Mouse (Mus musculus) c-Kit-negative CD71-positive TER-119-positive erythroid progenitor cells, embryonic 14.5 days (primary cell): ENCODE data around the gene Rnf216.
A peak's percentile ranks its signal among the peaks of the same experiment; 100 is the strongest.
"Not testable (repeated sequence)": the region's sequence is repeated elsewhere in the genome, so short reads cannot be mapped to it uniquely, and the experiment has no call there.

ENCODE experiments used
- DNase-seq: peaks from one replicate; pipeline ENCODE4 v3.0.0-alpha.2; 2013; ENCODE audit warnings: low read depth, low spot score

Gene Rnf216

DNA sequence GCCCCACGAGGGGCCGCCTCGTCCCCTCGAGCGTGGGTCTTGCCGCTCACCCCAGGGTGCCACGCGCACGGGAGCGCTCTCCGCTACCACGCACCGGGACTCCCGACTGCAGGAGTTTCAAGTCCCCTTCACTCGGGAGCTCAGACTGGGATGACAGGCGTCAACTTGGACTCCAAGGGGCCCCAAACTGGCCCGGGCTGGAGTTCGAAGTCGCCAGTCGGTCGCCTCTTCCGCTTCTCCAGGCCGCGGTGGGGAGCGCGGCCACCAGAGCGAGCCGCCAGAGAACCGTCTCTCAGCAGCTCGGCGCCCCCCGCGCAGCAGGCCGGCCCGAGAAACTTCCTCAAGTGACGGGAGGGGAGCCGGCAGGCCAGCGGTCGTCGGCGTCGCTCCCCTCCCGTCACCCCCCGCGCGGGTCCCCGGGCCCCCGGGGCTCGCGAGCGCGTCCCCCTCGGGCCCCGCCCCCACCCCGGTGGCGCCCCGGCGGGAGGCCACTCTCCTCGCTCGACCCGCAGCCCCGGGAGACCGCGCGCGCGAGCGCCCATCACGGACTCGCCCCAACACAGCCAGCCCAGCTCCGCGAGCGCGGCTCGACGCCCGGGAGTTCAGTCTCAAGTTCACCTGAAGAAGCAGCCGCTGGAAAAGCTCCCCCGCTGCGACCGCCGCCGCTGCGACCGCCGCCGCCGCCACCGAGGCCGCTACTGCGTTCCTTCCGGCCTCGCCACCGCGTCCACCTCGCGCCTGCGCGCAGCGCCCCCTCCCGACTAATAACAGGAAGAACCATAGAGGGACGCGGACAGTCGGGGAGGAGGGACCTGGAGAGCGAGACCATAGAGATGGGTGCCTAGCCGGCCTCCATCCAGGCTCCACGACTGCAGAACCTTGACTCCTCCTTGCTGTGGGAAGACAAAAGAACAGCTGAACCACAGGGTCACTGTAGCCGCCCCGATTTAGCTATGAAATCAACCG lies at the start of gene Rnf216:
Gene Rnf216, minus strand, starts transcription at position 714 of the 966 bp plus-strand sequence.
- DNase-seq = peak; percentile 88

DNA sequence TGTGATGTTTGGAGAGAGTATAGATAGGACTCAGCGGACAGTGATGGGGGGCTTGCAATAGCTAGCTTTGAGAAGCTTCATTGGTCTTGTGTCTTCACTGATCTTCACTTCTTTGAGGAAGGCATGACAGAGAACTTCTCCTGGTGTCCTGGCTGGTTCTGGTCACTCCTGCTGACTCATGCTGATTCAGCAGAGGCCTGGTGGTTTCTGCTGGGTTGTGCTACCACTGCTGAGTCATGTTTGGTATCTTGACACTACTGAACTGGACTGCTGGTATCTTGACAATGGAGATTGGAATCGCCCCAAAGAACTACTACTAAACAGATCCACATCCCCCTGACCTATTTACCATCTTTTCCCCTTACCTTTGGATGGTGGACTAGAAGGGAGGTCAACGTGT lies 42.7 kb upstream of the Rnf216 start:
- DNase-seq = no peak

- no peak for DNase-seq
These were observed 41.0 kb upstream of the Rnf216 start for GRCm38 (mm10) chr5:143153756-143154155.

GRCm38 (mm10) chr5:143150044-143150443 lies 37.2 kb upstream of the Rnf216 start:
- DNase-seq = no peak

GRCm38 (mm10) chr5:143149536-143149935 lies 36.7 kb upstream of the Rnf216 start:
- no peak for DNase-seq

- no peak for DNase-seq
These were observed 35.9 kb upstream of the Rnf216 start for GRCm38 (mm10) chr5:143148661-143149060.

GRCm38 (mm10) chr5:143147481-143147880 lies 34.7 kb upstream of the Rnf216 start, which contains the start of gene Olfr718-ps1:
Olfr718-ps1 (minus strand) TSS chr5:143147581.
- no peak for DNase-seq

GRCm38 (mm10) chr5:143137580-143137979 lies 24.8 kb upstream of the Rnf216 start:
- no peak for DNase-seq

GRCm38 (mm10) chr5:143135042-143135441 lies 22.2 kb upstream of the Rnf216 start:
- peak; percentile 56 for DNase-seq

- DNase-seq = not testable (repeated sequence)
These were observed 21.6 kb upstream of the Rnf216 start for GRCm38 (mm10) chr5:143134216-143135010.

- DNase-seq = no peak
These were observed 20.2 kb upstream of the Rnf216 start for GRCm38 (mm10) chr5:143132935-143133514.

DNA sequence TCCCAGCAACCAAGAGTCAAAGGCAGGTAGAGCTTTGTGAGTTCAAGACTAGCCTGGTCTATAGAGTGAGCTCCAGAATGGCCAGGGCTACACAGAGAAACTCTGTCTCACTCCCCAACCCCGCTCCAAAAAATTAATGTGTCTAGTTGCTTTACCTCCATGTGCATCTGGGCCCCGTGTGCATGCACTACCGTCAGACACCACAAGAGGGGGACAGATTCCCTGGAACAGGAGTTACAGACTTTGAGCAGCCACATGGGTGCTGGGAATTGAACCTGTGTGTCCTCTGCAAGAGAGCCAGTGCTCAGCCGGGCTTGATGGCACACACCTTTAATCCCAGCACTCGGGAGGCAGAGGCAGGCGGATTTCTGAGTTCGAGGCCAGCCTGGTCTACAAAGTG lies 17.5 kb upstream of the Rnf216 start:
- DNase-seq = peak; percentile 37

- DNase-seq = no peak
These were observed 16.3 kb upstream of the Rnf216 start for GRCm38 (mm10) chr5:143129101-143129500.

DNA sequence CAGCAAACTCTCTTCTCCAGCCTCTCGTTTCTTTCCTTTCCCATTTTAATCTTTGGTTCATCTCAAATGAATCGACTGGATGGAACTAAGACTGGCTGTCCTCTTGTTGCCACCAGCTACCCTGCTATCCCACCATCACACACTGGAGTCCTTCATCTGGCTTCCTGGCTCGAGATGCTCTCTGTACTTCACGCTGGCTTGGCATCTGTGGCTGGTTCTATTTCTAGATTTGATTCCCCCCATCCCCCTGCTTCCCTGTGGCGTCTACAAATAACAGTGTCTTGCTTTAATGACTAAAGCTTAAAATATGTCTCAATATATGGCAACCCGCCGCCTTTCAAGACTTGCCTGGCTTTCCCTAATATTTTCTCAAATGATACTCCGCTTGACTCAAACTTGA lies 15.0 kb upstream of the Rnf216 start:
- DNase-seq = no peak

GRCm38 (mm10) chr5:143126908-143127307 lies 14.1 kb upstream of the Rnf216 start:
- no peak for DNase-seq

DNA sequence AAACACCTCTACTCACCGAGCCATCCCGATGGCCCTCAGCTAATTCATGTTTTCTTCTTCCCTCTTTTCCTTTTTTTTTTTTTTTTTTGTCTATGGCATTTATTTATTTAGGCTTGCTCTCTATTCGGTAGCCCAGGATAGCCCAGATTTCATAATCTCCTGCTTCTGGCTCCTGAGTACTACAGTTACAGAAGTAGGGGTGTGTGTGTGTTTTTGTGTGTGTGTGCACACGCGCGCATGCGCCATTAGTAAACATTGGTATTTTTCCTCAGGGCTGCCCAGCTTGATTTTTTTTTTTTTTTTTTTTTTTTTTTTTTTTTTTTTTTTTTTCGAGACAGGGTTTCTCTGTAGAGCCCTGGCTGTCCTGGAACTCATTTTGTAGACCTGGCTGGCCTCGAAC lies 13.3 kb upstream of the Rnf216 start:
- DNase-seq = no peak

DNA sequence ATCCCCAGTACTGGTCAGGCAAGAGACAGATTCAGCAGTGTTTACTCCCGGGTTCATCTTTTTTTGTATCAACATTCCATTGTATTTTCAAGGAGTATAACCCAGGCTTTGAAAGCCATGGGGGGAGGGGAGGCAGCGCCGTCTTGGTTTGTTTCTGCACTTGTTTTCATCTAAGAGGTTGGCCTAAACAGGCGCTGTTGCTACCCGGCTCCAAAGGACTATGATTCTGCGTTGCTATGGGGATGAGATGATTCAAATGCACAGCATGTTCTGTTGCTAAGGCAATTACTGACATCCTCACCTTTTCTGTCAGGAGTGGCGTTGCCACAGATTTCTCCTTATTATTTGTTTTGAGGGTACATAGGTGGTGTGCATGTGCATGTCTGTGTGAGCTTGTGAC lies 12.8 kb upstream of the Rnf216 start:
- DNase-seq = no peak

DNA sequence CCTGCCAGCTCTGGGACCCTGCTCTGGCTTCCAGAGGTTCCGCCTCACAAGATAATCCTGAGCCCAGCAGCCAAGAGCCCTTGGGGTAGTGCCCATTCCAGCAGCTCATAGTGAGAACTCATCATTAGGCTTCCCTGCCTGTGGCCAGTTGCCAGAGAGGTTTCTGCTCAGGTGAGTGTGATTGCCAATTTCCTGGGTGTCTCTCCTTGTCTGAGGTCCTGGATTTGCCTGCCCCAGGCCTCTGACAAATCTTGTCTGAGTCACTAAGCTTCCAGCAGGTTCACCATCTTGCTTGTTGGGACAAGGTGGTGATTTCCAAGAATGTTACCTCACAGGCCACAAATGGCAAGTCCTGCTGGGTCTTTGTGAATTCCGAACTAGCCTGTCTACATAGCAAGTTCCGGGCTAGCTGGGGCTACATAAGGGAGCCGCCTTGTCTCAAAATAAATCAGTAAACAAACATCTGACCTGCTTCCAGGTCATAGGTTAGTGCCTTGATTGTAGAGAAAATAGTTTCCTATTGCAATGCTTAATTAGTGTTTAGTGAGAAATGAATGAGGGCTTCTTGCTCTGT lies 12.1 kb upstream of the Rnf216 start:
- DNase-seq = no peak

DNA sequence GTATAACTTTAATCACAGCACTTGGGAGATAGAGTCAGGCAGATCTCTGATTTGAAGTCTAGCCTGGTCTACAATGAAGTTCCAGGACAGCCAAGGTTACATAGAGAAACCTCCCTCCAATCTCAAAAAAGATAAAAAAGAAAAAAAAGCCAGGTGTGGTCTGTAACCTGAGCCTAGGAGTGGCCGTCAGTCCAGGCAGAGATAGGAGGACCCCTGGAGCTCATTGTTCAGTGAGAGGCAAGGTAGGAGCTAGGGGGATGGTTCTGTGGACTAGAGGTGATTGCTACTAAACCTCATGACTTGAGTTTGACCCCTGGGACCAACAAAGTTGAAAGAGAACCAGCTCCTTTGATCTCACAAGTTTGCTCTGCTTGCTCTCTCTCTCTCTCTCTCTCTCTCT lies 9.9 kb upstream of the Rnf216 start:
- DNase-seq = no peak

- no peak for DNase-seq
These were observed 9.3 kb upstream of the Rnf216 start for GRCm38 (mm10) chr5:143122125-143122524.

DNA sequence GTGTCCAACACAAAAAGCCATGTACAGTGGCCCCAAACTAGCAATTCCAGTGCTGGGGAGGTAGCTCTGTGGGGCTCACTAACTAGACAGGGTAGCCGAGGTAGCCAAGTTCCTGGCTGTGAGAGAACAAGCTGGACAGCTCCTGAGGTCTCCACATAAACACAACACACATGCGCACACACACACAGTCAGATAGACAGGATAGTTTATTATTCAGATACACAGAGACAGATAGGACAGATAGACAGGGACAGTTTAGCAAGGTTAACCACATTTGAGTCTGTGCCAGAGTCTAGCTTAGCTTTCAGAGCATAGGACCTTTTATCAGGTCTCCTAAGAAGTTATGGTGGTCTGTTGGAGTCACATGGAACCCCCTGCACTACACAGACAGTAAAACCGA lies 6.0 kb downstream of the Rnf216 start:
- no peak for DNase-seq

DNA sequence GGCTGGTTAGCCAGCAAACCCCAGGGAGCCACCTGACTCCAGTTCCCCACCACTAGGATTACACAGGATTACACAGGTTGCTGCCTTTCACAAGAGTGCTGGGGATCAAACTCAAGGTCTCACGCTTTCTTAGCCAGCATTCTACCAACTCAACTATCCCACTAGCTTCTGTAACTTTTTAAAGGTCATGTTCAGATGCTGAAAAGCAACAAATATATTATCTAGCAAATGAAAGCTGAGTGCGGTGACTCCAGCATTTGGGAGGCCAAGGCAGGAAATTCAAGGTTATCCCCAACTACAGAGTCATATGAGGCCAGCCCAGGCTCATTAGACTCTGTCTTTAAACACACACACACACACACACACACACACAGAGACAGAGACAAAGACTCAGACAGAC lies 9.6 kb downstream of the Rnf216 start:
- DNase-seq = no peak
